Mouse (Mus musculus): ENCODE data around the gene Capza2. TPM values are rescaled to one million over a fixed set of nuclear protein-coding genes. Genes with fewer than 3 reads are reported as not detected.
A peak's percentile ranks its signal among the peaks of the same experiment; 100 is the strongest.

The Capza2 gene
- total and polyA plus RNA-seq, 3 experiments = 18.7 to 302 (median 196) TPM

- peaks cover 13% of the 10 kb centered on the region for H3K4me1 ChIP-seq (ENCODE audit: insufficient read depth, low read depth, low read length)
- DNase-seq (ENCODE audit: low spot score) (peak; percentile 46), ATAC-seq (ENCODE audit: extremely low read depth, insufficient number of reproducible peaks, low FRiP score, poor library complexity, severe bottlenecking) (no peak; the same call in 1 of the 2 replicates)
- TF ChIP-seq GATA1 (IDR thresholded peaks at IDR 0.05; ENCODE audit: borderline replicate concordance, low read length) (no peak), CTCF (IDR thresholded peaks at IDR 0.05; ENCODE audit: low read depth, low read length) (peak; percentile 59; the same call in 1 of the 2 replicates)
- H3K27me3 ChIP-seq (ENCODE audit: insufficient read depth, low read length) = peaks cover 4% of the 10 kb centered on the region; the same call in 1 of the 2 replicates
- no peak overlapping the region for H3K4me3 ChIP-seq (ENCODE audit: low read depth, low read length)
- H3K9me3 ChIP-seq (replicated peaks) = no peaks in the 10 kb centered on the region
- H3K36me3 ChIP-seq (replicated peaks) = peaks cover 2% of the 10 kb centered on the region
Measured at GRCm38 (mm10) chr6:17675019-17675756, 39.2 kb downstream of the Capza2 start.

DNA sequence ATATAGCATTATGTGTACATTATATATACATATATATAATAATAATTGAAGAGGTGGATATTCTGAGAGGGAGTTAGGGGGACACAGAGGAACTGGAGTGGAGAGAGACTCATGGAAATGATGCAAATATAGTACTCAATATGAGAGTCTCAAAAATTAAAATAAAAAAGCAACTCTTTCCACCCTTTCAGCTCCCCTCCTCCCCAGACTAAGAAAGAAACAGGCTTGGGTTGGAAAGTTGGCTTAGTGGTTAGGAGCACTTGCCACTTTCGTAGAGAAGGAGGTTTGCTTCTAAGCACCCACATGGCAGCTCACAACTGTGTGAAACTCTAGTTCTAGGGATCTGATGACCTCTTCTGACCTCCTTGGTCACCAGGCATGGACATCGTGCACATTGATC, 41.0 kb downstream of the Capza2 start:
- H3K4me3 ChIP-seq (ENCODE audit: low read depth, low read length) = no peak overlapping the region
- no peaks in the 10 kb centered on the region for H3K36me3 ChIP-seq (replicated peaks)
- ATAC-seq (ENCODE audit: extremely low read depth, insufficient number of reproducible peaks, low FRiP score, poor library complexity, severe bottlenecking) (no peak), DNase-seq (ENCODE audit: low spot score) (no peak)
- H3K4me1 ChIP-seq (ENCODE audit: insufficient read depth, low read depth, low read length) = peaks cover 23% of the 10 kb centered on the region
- peaks cover 7% of the 10 kb centered on the region for H3K9me3 ChIP-seq (replicated peaks)
- TF ChIP-seq GATA1 (IDR thresholded peaks at IDR 0.05; ENCODE audit: borderline replicate concordance, low read length) (no peak), CTCF (IDR thresholded peaks at IDR 0.05; ENCODE audit: low read depth, low read length) (no peak), GATA2 (IDR thresholded peaks at IDR 0.05; ENCODE audit: borderline replicate concordance, low read depth, low read length) (no peak), TAL1 (conservative IDR thresholded peaks at IDR 0.05; ENCODE audit: low read depth, low read length) (no peak), POLR2AphosphoS5 (IDR thresholded peaks at IDR 0.05; ENCODE audit: insufficient replicate concordance, low read depth, low read length) (no peak)
- peaks cover 15% of the 10 kb centered on the region for H3K27me3 ChIP-seq (ENCODE audit: insufficient read depth, low read length)

GRCm38 (mm10) chr6:17680266-17680925, 44.4 kb downstream of the Capza2 start:
- no peak overlapping the region for H3K4me3 ChIP-seq (ENCODE audit: low read depth, low read length)
- DNase-seq (ENCODE audit: low spot score) = no peak

DNA sequence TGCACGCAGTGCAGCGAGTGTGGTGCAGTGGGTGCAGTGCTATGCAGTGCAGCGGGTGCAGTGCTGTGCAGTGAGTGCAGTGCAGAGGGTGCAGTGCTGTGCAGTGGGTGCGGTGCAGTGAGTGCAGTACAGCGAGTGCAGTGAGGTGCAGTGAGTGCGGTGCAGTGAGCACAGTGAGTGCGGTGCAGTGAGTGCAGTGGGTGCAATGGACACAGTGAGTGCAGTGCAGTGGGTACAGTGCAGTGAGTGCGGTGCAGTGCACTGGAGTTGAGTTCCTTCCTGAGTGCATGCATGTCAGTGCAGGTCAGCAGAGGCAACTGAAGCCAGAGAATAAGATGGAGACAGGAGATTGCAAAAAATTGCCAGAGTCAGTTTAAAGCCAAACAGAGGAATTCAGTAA, 45.8 kb downstream of the Capza2 start:
- TF ChIP-seq GATA1 (IDR thresholded peaks at IDR 0.05; ENCODE audit: borderline replicate concordance, low read length) = no peak
- TF ChIP-seq TAL1 (conservative IDR thresholded peaks at IDR 0.05; ENCODE audit: low read depth, low read length) = no peak
- TF ChIP-seq POLR2AphosphoS5 (IDR thresholded peaks at IDR 0.05; ENCODE audit: insufficient replicate concordance, low read depth, low read length) = no peak; the same call in 1 of the 2 replicates
- no peak for TF ChIP-seq GATA2 (IDR thresholded peaks at IDR 0.05; ENCODE audit: borderline replicate concordance, low read depth, low read length)
- TF ChIP-seq CTCF (IDR thresholded peaks at IDR 0.05; ENCODE audit: low read depth, low read length) = no peak
- DNase-seq (ENCODE audit: low spot score) = no peak
- H3K4me1 ChIP-seq (ENCODE audit: insufficient read depth, low read depth, low read length) = peaks cover 14% of the 10 kb centered on the region
- H3K27me3 ChIP-seq (ENCODE audit: insufficient read depth, low read length) = peaks cover 15% of the 10 kb centered on the region
- H3K4me3 ChIP-seq (ENCODE audit: low read depth, low read length) = peak overlapping the region; percentile 50
- H3K36me3 ChIP-seq (replicated peaks) = no peaks in the 10 kb centered on the region
- peaks cover 7% of the 10 kb centered on the region for H3K9me3 ChIP-seq (replicated peaks)
- no peak for ATAC-seq (ENCODE audit: extremely low read depth, insufficient number of reproducible peaks, low FRiP score, poor library complexity, severe bottlenecking)

More at GRCm38 (mm10) chr6:17680266-17680925, 44.4 kb downstream of the Capza2 start:
- TF ChIP-seq POLR2AphosphoS5 (IDR thresholded peaks at IDR 0.05; ENCODE audit: insufficient replicate concordance, low read depth, low read length) (no peak), CTCF (IDR thresholded peaks at IDR 0.05; ENCODE audit: low read depth, low read length) (no peak), GATA1 (IDR thresholded peaks at IDR 0.05; ENCODE audit: borderline replicate concordance, low read length) (no peak), TAL1 (conservative IDR thresholded peaks at IDR 0.05; ENCODE audit: low read depth, low read length) (no peak), GATA2 (IDR thresholded peaks at IDR 0.05; ENCODE audit: borderline replicate concordance, low read depth, low read length) (no peak)
- Histone ChIP-seq H3K27me3 (ENCODE audit: insufficient read depth, low read length) (peaks cover 15% of the 10 kb centered on the region), H3K36me3 (replicated peaks) (no peaks in the 10 kb centered on the region), H3K4me1 (ENCODE audit: insufficient read depth, low read depth, low read length) (peaks cover 15% of the 10 kb centered on the region), H3K9me3 (replicated peaks) (peaks cover 7% of the 10 kb centered on the region)
- no peak for ATAC-seq (ENCODE audit: extremely low read depth, insufficient number of reproducible peaks, low FRiP score, poor library complexity, severe bottlenecking)

DNA sequence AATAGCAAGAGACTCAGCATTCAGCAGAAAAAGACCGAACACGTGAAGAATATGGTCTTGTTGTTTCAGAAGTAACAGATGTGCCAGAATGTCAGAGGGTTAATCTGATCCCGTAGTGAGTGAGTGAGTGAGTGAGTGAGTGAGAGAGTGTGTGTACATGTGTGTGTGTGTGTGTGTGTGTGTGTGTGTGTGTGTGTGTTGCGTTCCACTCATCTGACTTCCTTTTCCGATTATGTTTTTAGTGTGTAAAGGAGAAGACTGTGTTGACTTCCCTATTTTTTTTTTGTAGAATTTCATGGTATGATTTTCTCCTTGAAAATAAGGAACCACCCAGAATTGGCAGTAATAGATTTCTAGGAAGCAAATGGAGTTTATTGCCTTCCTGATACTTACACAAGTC, 52.6 kb downstream of the Capza2 start:
- DNase-seq (ENCODE audit: low spot score) (no peak), ATAC-seq (ENCODE audit: extremely low read depth, insufficient number of reproducible peaks, low FRiP score, poor library complexity, severe bottlenecking) (no peak)
- Histone ChIP-seq H3K4me3 (ENCODE audit: low read depth, low read length) (no peak overlapping the region), H3K36me3 (replicated peaks) (no peaks in the 10 kb centered on the region), H3K4me1 (ENCODE audit: insufficient read depth, low read depth, low read length) (peaks cover 7% of the 10 kb centered on the region; the same call in 1 of the 2 replicates), H3K9me3 (replicated peaks) (peaks cover 3% of the 10 kb centered on the region; the same call in 1 of the 2 replicates), H3K27me3 (ENCODE audit: insufficient read depth, low read length) (no peaks in the 10 kb centered on the region)
- TF ChIP-seq CTCF (IDR thresholded peaks at IDR 0.05; ENCODE audit: low read depth, low read length) (no peak), GATA2 (IDR thresholded peaks at IDR 0.05; ENCODE audit: borderline replicate concordance, low read depth, low read length) (no peak), GATA1 (IDR thresholded peaks at IDR 0.05; ENCODE audit: borderline replicate concordance, low read length) (no peak), POLR2AphosphoS5 (IDR thresholded peaks at IDR 0.05; ENCODE audit: insufficient replicate concordance, low read depth, low read length) (no peak), TAL1 (conservative IDR thresholded peaks at IDR 0.05; ENCODE audit: low read depth, low read length) (no peak)

DNA sequence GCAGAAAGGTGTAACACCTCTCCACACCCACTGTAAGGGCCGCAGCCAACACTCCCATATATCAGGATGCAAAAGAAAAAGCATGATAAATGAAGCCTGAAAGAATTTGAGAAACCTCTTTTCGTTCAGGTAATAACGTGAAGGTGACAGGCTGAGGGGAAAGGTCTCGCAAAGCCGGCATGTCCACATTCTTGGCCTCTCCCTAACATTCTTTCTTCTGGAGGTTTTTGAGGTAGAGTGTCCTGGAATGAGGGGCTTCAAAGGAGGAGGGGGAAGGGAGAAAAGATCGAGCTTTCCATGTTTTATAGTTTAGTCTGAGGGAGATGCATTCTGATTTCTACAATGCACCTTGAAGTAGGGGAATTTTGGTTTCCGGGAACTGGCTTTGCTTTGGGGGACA, 56.6 kb downstream of the Capza2 start, which contains the start of gene St7:
TSS of gene St7 (plus strand) at position 287 of the 400 bp plus-strand sequence.
- TF ChIP-seq TAL1 (conservative IDR thresholded peaks at IDR 0.05; ENCODE audit: low read depth, low read length) (no peak), GATA1 (IDR thresholded peaks at IDR 0.05; ENCODE audit: borderline replicate concordance, low read length) (no peak), CTCF (IDR thresholded peaks at IDR 0.05; ENCODE audit: low read depth, low read length) (no peak), POLR2AphosphoS5 (IDR thresholded peaks at IDR 0.05; ENCODE audit: insufficient replicate concordance, low read depth, low read length) (no peak), GATA2 (IDR thresholded peaks at IDR 0.05; ENCODE audit: borderline replicate concordance, low read depth, low read length) (no peak)
- no peaks in the 10 kb centered on the region for H3K27me3 ChIP-seq (ENCODE audit: insufficient read depth, low read length)
- DNase-seq (ENCODE audit: low spot score) (no peak), ATAC-seq (ENCODE audit: extremely low read depth, insufficient number of reproducible peaks, low FRiP score, poor library complexity, severe bottlenecking) (no peak)
- no peaks in the 10 kb centered on the region for H3K9me3 ChIP-seq (replicated peaks)
- peaks cover 9% of the 10 kb centered on the region for H3K36me3 ChIP-seq (replicated peaks)
- peaks cover 30% of the 10 kb centered on the region for H3K4me1 ChIP-seq (ENCODE audit: insufficient read depth, low read depth, low read length)
- H3K4me3 ChIP-seq (ENCODE audit: low read depth, low read length) = peak within 1 kb of the TSS; percentile 87

Measured in G1E (cell line).